Mouse (Mus musculus): ENCODE data around the gene Mlycd.

Gene Mlycd

DNA sequence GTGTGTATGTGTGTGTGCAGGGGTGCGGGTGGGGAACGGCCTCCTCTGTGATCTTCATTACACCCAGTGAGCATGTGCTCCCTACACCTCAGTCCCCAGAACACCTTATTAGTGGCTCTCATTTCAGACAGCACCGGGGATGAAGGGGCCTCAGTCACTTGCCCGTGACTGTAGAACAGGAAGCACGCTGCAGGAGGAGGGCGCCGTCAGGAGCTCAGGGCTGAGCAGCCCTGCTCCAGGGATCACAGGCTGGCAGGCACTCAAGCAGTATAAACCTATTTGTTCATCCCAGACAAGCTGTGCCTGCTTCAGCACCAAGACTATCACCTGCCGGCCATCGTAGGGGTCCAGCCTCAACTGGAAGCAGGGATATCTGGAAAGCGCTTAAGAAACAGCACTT, 9.2 kb downstream of the Mlycd start:
- no peak for DNase-seq (ENCODE audit: low spot score in 2 of 2)

- DNase-seq (ENCODE audit: low spot score in 2 of 2) = no peak
Observed at GRCm38 (mm10) chr8:119404648-119405047, 10.0 kb downstream of the Mlycd start.

DNA sequence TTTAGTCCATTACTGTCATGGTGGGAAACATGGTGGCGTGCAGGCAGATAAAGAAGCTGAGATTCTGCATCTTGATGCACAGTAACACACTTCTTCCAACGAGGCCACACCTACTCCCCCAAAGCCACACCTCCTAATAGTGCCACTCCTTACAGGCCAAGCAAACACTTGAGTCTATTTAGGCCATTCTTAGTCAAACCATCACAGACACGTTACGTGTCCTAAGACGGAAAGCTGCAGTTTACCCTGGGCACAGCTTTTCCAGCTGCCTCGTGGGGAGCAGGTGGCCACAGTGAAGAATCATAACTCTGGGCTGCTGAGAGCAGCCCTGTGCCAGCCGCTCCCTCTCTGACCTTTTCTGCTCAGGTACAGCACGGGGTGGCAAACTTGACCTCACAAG, 13.6 kb downstream of the Mlycd start:
- DNase-seq (ENCODE audit: low spot score in 2 of 2) = no peak

- DNase-seq (ENCODE audit: low spot score in 2 of 2) = no peak
Observed at GRCm38 (mm10) chr8:119412037-119412734, 17.5 kb downstream of the Mlycd start.

DNA sequence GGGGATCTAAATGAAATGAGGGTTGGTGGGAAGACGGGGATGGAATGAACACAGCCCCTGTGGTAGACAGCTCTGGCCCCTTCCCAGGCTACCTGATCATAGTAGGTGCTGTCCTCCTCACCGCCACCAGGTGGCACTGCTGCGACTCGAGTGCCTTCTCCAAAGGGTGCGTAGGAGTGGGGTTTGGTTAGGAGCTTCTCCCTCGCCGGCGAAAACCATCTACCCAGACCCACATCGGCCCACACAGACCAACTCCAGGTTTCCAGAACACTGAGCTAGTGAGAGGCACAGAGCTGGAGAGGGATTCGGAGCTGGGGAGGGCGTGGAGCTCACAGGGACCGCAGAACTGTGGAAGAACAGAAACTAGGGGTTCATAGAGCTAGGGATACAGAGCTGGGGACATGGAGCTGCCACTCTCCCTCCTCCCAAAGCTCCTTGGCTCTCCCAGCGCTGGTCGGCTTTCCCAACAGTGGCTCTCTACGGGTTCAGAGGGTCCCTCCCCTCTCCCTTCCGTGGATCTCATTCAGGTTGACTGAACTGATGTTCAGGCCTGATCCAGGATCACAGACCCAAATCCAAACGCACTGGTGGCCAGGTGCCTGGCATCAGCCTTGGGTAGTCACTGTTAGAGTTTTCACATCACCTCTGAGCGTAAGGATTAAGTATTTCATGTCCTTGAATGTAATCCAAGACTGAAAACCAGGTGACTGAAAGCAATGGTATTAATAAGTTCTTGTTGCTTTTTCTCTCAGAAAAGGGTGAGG, 18.2 kb downstream of the Mlycd start:
- peak; percentile 57 to 75 for DNase-seq (ENCODE audit: low spot score in 2 of 2)

- DNase-seq (ENCODE audit: low spot score in 2 of 2) = no peak
Observed at GRCm38 (mm10) chr8:119413605-119414004, 18.9 kb downstream of the Mlycd start.

DNA sequence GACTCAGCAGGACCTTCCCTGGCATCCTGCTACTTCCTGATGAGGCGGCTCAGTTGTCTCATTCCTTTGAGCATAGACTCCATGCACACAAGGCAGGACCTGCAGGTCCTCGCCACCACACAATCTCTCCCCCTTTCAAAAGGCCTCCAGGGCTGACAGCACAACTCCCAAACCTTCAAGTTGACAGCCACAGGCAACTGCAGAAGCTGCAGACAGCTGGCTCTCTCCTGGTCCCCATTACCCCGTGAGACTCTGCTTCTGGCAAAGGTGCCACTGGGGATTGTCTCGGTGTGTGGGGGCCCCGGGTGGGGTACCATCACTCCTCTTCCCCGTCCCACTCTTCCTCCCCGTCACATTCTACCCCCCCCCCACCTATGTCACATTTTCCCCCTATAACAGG, 25.6 kb downstream of the Mlycd start:
- no peak for DNase-seq (ENCODE audit: low spot score in 2 of 2)

GRCm38 (mm10) chr8:119421603-119422122, 27.0 kb downstream of the Mlycd start:
- DNase-seq (ENCODE audit: low spot score in 2 of 2) = no peak

GRCm38 (mm10) chr8:119422123-119422711, 27.5 kb downstream of the Mlycd start:
- no peak for DNase-seq (ENCODE audit: low spot score in 2 of 2)

DNA sequence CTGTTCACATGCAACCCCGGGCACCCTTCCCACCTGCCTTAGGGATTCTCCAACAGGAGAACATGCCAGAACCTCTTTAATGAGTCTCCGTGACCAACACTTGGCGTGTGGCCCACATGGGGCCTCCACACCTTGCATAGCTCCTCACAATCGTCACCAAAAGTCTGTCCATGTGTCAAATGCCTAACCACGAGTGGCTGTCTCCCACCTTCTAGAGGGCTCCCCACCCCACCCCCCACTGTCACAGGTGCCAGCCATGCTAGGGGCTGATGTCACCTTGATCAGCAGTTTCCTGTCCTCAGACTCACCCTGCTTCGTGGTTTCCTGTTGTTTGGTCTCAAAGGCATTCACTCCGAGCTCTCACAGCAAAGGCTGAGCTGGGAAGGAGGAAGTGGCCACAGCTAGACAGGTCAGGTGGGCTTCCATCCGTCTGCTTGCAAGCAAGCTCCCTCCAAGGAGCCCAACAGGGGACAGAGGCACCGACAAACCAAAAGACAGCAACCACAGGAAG, 29.0 kb downstream of the Mlycd start:
- DNase-seq (ENCODE audit: low spot score in 2 of 2) = no peak

DNA sequence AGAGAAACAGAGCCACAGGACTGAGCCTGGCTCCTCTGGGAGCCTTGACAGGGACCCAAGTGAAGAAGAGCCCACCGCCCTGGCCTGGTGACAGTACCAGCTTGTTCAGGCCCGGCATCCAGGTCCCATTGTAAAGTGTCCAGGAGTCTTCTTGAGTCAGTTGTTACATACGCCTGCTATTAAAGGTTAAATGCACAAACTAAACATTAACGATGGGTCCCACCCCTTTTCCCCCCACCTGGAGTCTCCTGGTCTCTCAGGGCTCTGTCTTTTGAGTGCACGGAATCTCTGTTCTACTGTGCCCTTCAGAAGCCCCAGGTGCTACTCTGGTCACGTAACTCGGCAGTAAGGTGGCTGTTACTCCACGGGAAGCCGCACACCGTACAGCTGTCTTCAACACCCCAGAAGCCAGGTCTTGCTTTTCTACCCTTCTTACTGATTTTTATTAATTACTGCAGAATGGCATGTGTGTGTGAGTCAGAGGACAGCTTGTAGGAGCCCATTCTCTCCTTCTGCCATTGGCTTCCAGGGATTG, 29.6 kb downstream of the Mlycd start:
- no peak for DNase-seq (ENCODE audit: low spot score in 2 of 2)

DNA sequence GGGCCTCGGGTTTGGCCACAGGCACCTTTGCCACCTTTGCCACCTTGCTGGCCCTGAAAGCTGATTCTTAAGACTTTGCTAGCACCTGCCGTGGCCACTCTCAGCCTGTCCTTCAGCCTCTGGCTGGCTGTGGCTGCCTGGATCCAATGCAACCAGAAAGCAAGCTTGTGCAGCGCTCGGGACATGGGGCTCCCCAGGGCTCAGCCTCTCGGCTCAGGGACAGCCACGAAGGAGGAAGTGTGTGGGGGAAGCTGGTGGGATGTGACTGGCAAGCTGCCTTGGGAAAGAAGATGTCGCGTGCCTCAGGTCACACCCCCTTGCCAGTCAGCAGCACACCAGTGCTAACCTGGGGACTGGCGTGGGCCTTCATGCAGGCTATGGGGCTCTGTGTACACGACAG, 30.1 kb downstream of the Mlycd start:
- DNase-seq (ENCODE audit: low spot score in 2 of 2) = no peak

GRCm38 (mm10) chr8:119425533-119425932, 30.9 kb downstream of the Mlycd start:
- DNase-seq (ENCODE audit: low spot score in 2 of 2) = no peak

- DNase-seq (ENCODE audit: low spot score in 2 of 2) = no peak
Observed at GRCm38 (mm10) chr8:119426069-119426735, 31.5 kb downstream of the Mlycd start.

DNA sequence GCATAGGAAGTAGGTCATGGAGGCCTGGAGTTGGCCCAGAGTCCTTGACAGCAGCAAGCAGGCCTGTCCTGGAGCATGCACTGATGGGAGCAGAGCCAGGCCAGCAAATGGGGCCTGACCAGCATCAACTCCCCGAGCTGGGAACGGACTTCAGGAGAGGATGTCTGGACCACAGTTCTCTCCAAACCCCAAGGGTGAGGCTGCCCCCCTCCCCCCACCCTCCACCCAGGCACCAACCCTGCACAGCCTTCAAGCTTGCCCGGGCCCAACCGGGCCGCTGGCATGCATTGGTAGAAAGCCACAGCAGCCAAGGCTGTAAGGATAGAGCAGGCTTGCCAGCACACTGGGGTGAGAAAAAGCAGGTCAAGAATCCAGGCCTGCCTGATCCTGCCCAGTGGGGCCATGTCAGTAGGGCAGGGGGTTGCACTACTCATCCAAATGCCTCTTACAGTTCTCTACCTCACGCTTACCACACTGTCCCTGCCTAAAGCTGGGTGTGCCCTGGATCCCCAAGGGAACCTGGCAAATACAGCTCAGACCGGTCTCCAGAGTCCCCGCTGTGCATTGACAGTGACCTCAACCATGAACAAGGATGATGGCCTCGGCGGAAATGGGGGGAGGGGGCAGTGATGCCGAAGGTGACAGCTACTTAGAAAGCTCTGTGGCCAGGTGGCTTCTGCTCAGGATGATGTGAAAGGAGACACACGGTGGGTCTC, 33.1 kb downstream of the Mlycd start:
- no peak for DNase-seq (ENCODE audit: low spot score in 2 of 2)

DNA sequence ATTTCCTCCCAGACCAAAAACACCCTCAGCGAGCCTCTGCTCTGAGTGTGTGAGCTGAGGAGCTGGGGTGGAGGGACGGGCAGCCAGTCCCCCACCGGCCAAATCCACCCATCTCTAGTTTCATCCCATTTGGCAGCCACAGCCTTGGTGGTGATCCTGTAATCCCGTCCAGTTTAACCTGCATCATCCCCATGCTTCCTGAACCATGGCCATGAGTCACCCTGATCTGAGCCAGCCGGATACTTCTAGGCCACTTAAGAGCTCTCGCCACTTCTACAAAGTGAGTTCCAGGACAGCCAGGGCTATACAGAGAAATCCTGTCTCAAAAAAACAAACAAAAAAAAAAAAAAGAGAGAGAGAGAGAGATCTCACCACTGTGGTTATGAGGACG, 33.7 kb downstream of the Mlycd start:
- DNase-seq (ENCODE audit: low spot score in 2 of 2) = no peak

GRCm38 (mm10) chr8:119428766-119429327, 34.2 kb downstream of the Mlycd start:
- no peak for DNase-seq (ENCODE audit: low spot score in 2 of 2)

GRCm38 (mm10) chr8:119429552-119429951, 34.9 kb downstream of the Mlycd start:
- no peak for DNase-seq (ENCODE audit: low spot score in 2 of 2)

DNA sequence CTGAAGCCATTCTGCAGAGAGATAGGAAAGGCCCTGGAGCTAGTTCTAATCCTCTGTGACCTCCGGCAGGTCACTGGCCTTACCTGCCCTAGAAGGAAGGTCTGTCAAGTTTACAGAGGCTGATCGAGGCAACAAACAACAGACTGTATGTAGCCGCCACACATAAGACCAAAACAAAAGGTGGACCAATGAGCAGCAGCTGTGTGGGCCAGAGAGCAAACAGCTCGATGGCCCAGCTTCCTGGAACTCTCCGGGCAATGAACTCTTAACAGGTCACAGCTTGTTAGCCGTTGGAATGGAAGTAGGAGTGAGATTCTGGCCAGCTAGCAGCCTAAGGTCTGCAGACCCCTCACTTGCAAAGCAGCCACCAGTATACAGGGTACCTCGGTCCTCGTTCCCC, 35.6 kb downstream of the Mlycd start:
- DNase-seq (ENCODE audit: low spot score in 2 of 2) = no peak

GRCm38 (mm10) chr8:119430690-119431089, 36.0 kb downstream of the Mlycd start:
- DNase-seq (ENCODE audit: low spot score in 2 of 2) = no peak

- DNase-seq (ENCODE audit: low spot score in 2 of 2) = no peak
Observed at GRCm38 (mm10) chr8:119432372-119432771, 37.7 kb downstream of the Mlycd start.
